Mouse (Mus musculus): ENCODE results near the gene Lbh.

Gene Lbh

DNA sequence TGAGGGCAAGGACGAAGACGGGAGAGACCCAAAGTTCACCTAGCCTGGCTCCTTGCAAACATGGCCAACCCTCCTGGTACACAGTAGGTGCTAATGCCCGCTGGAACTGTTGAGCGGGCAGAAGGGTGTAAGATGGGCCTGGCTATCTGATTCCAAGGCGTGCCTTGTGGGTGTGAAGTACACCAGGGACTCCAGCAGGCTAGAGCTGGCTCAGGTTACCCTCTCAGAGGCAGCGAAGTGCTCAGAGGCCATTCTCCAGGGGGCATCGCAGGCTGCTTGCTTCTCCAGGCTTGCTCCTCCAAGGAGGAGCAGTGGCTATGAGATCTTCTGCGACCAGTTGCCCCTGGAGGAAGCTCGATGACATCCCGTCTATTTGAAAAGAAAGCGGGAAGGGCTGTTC, 6.8 kb upstream of the Lbh start:
- no peak for DNase-seq (ENCODE audit: low read depth, low spot score)

DNA sequence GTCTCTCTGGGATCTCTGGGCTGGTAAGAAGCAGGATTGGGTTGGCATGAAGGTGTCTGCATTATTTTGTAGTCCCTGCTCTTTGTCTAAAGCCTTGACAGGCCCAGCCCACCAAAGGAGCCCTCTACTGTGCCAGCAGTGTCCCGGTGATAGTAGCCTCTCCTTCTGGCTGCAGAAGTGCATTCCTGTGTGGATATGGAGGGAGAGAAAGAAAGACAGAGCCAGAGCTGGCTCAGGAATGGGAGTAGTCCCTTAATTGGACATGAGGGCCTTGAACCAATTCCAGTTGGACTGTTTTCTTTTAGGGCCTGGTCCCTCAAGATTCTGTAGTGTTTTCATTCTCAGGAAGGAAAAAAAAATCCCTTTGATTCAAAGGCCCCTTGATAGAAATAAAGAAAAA, 6.4 kb upstream of the Lbh start:
- DNase-seq (ENCODE audit: low read depth, low spot score): no peak

DNA sequence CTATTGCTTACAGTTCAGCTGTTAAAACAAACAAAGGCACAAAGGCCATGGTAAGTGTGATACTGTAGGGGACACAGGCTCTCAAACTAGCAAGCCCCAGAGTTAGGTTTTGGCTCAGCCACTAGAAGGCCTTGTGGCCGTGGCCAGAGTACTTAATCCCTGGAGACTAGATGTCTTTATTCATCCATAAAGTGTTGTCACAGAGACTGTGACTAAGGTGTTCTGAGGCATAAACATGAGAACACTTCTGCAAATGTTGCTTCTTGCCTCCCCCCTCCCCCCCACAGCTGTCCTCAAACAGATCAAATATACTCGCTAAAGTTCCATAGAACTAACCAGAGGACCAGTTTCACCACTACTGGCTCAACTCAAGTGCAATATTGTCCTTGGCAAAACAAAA, 4.0 kb upstream of the Lbh start:
- no peak for DNase-seq (ENCODE audit: low read depth, low spot score)

DNA sequence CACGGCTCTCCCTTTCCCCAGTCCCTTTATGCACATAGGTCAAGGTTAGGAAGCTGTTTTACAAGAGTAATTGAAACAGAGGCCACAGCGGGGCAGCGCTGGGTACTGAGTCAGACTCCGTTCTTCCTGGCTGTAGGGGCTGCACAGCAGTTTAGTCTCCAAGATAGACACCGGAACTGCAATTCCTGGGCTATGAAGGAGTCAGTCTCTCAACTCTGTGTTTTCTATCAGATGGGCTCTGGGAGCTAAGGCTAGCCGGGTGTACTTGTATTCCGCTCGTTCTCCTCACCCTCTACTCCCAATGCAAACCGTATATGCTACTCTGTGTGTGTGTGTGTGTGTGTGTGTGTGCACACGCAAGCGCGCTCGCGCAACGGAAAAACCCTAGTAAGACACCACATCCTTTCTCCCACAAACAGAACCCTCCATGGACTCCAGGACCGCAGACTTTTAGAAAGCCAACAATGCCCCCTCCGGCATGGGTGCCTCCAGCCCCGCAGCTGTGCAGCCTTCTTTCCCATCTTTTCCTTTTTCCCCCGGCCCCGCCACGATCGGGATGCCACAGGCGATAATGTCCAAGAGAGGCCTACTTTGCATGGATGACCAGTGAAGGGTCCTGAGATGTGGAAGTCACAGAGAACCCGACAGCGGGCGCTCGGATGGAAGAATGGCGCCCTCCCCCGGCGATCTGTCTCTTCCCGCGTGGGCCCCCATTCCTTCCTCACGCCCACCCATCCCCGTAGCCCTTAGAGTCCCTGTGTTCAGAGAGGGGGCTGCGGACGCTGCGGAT, 669 bp upstream of the Lbh start:
- peak; percentile 66 for DNase-seq (ENCODE audit: low read depth, low spot score)

DNA sequence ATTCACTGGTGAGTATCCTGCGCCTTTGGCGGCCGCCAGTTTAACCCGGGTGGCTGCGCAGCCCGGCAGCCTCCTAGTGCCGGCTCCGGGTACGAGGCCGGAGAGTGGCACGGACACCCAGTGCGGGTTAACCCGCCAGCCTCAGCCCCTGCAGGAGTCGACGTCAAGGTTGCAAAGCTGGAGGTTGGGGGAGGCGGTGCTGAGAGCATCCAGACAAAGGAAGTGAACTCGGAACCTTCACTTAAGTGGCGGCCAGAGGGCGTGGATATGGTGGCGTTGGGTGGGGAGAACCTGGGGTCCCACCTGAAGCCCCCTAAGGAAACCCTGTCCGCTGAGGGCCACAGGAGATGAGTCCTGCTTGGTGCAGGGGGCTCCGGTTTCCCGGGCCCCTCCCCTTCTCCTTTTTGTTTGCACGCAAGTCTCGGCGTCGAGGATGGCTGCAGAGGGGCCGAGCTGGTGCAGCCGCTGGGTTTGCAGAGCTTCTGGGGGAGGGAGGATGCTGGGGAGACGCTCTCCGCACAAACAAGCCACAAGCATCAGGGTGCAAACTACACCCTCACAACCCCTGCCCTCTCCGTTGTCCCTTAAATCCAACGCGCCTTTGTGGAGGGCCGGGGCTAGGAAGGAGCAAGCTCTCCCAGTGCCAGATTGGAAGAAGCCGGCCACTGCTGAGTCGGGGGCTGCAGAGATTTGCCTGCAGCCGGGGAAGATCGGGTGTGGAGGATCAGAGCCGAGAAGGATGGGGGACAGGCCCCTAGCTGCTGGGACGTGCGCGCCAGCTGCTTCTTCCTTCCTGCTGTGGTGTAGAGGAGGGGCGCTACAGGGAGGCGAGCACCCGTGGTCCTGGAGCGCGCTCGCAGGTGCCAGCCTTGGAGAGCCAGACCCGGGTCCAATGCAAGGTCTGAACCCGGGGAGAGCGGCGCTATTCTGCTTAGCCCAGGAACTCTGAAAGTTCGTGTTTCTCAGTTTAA, 751 bp downstream of the Lbh start:
- DNase-seq (ENCODE audit: low read depth, low spot score): peak; percentile 75

DNA sequence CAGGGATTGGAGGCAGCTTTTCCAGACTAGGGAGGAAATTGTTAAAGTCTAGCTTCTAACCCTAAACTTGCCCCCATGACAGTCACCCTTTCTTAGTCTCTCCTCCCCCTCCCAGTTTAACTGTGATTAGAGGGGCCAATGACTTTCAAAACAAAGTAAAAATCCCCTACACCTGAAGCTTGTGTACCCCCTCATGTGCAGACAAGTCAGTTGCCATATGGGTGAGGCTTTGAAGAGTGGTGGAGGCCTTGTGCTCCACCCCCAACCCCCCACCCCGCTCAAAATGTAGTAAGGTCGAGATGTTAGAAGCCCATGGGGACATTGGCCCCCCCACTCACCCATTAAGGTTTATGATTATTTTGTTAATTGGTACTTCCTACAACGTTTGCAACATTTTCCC, 1.5 kb downstream of the Lbh start:
- DNase-seq (ENCODE audit: low read depth, low spot score): no peak

DNA sequence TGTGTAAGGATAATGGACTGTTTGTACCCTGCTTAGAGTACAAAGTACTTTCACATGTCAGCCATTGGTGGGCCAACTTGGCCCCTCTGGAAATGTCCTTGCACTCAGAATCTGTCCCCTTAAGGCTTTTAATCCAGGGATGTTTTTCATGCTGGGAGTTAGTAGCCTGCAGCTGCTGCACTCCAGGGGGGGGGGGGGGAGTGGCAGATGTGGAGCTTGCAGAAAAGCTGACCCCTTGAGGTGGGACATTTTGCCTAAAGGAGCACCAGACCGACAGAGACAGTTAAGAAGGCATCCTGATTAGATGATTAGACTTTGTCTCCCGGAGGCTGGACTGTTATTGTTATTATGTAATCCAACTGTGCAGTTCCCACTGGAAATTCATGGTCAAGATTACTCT, 2.3 kb downstream of the Lbh start:
- no peak for DNase-seq (ENCODE audit: low read depth, low spot score)

DNA sequence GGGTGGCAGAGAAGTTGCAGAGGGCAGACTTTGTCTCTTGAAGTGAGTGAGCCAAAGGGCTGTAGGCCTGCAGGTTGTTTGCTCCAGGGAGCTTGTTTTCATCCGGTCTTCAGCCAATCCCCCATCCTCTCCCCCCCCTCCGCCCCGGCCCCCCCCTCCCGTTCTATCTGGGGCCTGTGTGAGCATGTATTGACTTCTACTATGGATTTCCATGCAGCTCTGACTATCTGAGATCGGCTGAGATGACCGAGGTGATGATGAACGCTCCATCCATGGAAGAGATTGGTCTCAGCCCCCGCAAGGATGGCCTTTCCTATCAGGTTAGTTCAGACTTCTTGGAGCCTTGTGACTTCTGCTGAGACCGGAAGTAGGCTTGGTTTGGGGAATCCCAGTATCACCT, 2.9 kb downstream of the Lbh start:
- DNase-seq (ENCODE audit: low read depth, low spot score): no peak

DNA sequence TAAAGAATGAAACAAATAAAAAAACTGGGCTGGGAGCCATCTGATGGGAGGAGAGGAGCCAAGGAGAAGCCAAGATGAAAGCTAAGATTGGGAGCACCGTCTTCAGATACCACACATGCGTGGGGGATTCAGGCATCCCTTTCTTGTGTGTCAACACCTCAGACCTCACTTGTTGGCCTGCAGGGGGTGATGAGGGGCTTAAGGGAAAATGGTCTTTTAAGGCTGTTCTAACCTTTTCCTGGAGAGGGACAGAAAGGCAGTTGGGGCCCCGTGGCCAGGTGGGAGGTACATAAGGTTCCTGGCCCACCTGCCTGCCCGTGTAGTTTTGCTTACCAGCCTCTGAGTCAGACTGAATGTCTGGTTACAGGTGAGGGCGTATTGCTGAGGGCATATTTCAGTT, 4.1 kb downstream of the Lbh start:
- no peak for DNase-seq (ENCODE audit: low read depth, low spot score)

DNA sequence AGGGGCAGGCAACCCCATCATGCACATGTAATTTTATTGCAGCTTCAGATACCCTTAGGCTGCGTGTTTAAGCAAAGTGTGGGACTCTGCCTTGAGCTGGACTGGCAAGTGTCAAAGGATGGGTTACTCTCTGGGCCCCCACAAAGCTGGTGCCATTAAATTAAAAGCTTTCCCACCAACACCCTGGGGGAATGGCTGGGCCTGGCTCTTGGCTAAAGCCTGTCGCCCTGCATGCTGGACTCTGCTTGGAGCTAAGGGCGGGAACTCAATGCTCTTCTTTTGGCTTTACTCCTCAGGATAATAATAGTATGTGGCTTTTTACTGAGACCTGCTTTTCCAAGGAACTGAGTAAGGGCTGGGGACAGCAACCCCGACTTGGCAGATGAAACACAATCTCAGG, 5.2 kb downstream of the Lbh start:
- no peak for DNase-seq (ENCODE audit: low read depth, low spot score)

DNA sequence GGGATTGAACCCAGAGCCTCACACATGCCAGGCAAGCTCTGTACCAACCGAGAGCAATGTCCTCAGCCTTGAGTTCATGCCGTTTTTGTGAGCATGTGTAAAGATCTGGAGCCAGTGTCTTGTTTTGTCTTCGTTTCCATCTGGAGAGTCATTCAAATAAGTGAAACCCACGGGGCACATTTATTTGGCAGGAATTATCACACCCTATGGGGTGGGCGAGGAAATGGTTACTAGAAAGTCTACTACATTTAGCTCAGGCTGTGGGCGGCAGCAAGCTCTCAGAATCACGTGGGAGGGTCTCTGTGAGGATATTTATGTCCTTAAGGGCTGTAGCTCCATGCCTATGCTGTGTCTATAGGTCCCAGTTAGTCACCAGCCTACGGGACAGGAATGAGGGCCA, 6.2 kb downstream of the Lbh start:
- no peak for DNase-seq (ENCODE audit: low read depth, low spot score)

DNA sequence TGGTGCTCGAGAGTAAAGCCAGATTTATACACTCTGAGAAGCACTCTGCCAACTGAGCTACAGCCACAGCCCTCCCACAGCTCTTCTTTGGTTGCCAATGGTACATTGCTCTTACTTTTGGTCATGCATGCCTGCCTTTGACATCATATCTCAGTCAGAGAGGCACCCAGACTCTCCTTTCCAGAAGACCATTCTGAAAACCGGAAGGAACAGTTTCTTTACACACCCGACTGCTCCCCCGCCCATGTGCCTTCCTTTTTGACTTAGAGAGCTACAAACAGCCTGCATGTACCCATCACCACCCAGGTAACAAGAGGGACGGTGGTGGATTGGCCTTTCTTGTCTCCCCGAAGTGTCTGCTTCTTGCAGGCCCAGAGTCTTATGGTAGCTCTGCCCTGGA, 7.0 kb downstream of the Lbh start:
- no peak for DNase-seq (ENCODE audit: low read depth, low spot score)

DNA sequence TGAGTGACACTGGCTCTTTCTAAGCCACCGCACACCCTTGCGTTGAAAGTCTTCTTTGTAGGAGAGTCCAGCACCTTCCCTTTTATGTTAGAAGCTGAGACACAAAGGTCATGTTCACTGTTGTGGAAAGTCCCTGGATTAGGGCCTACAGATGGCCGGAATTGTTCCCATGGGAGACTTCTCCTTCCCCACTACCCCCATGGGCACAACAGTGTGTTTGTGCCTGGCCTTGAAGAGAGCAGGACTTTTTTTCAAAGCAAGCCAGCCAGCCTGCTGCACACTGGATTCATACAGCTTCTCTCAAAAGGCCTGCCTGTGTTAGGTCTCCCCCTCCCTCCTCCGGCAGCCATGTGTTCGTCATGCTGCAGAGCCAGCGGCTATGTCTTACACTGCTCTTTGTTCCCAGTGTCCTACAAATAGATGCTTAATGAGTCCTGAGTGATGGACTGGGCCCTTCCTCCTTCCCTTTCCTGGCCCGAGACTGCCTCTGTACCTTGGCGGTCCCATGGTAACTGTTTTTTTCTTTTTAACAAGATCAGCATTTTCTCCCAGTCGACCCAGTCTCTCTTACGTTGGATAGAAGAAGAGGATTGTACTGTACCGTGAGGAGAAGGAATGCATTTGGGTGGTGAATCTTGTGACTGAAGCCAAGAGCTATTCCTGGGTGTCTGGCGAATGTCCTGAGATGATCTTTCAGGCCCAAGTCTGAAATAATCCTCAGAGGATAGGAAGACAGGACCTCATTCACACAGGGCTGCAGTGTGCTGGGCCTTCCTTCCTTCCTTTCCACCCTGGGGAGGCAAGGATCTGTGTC, 7.9 kb downstream of the Lbh start:
- DNase-seq (ENCODE audit: low read depth, low spot score): peak; percentile 79

DNA sequence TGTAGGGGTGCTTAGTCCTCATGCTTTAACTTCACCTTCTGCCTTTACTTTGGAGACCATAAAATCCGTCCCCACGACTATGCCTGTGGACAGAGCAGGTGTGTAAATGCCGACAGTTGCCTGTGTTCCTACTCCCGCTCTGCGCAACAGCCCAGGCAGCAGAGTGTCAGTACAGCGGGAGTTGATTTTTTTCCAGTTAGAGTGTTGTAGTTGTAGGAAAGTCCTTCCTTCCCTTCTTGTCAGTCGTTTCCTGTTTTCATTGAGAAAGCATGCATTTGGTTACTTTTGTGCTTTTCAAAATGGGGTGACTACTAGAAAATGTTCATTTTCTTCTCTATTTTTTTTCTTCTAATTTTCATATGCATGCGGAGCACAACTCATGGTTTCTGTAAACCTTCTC, 8.9 kb downstream of the Lbh start:
- no peak for DNase-seq (ENCODE audit: low read depth, low spot score)

DNA sequence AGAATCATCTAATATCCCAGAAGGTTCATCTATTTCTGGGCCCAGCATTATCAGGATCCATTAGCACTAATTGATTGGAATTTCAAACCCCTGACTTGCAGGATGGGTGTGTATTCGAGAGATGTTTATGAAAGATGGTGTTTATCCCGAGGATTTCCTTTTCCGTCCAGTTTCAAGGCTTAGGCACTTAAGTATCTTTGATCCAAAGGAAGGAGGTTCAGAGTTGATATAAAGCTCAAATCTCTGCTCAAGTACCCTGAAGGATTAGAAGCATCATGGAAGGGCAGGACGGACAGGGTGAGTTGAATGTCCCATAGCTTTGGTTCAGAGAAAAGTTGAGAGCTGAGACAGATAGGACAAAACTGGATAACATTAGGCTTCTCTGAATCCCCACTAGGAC, 15.0 kb downstream of the Lbh start:
- no peak for DNase-seq (ENCODE audit: low read depth, low spot score)

DNA sequence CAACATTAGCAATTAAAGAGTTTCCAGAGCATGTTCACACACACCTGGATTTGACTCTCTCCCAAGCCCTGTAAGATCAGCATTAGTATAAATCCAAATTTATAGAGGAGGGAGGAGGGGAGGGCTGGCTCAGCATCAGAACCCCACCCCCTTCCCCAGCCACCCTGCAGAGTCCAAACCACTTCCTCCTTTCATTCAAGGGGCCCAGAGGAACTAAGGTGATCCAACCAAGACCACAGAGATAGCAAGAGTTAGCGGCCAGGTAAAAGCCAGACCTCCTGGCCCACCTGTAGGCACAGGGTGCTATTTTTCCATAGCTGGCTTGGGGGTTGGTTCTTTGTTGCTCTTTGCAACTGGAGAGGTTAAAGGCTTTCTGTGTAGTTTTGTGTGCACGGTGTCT, 16.0 kb downstream of the Lbh start:
- no peak for DNase-seq (ENCODE audit: low read depth, low spot score)

DNA sequence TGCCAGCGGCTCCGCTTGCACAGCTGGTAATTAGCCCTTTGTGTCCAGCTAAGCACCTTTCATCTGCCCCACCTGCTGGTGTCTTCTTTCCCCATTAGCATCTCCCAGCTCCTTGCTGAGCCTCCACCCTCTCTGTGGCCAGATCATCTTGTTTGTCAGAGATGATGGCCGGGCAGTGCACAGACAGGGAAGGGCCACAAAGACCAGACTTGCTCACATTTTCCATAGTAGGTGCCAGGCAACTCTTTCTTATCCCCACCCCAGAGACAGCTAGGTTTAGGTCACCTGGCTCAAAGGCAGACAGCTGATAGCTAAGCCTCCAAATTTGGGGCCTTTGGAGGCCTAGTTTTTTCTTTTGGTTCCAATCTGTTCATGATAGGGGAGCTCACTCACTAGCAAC, 16.5 kb downstream of the Lbh start:
- DNase-seq (ENCODE audit: low read depth, low spot score): no peak

DNA sequence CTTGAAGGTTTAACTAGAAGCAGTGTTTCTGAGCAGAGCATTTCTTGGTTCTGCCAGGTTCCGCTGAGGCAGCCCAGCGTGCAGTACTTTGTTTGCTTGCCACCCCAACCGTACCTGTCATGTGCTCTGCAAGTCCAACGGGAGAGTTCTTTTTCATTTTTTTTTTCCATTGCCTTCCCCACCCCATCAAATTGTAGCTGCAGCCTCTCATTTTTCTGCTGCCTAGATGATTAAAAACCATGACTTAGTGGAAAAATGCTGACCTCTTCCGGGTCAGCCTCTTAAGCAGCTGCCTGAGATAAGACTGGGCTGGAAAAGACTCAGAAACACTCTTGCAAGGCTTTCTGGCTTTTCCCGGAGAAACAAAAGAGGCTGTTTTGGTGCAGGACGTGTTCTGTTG, 17.8 kb downstream of the Lbh start:
- no peak for DNase-seq (ENCODE audit: low read depth, low spot score)

DNA sequence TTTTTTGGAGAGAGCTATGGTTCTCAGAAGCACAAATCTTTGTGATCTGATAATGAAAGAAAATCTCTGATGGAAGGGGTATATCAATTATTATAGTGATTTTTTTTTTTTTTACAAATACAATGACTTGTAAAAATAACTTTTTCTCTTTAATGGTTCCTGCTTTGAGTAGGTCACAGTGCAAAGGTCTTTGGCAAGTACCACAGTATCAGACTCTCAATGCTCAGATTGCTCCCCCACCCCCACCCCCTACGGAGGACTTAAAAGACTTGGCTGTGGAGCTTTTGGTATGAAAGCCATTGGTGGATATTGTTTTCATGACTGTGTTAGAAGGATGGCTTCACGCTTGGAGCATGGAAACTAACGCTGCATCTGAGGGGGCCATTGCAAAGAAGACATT, 18.2 kb downstream of the Lbh start:
- DNase-seq (ENCODE audit: low read depth, low spot score): no peak

DNA sequence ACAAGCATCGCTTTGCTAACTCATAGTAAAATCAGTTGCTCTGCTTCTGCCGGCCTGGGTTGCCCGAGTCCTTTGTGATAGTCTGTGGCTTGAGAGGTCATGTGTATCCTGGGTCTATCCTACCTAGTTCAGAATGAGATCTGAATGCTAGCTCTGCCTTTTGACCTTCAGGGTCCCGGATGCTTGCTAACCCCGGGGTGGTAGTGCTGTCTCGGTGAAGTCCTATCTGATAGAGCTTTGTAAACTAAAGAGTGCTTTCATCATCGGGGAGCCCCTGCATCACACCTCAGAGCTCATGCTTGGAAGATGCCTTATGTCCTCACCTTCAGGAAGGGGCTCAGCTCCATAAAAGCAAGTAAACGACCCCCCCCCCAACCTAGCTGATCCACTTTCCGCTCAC, 19.1 kb downstream of the Lbh start:
- no peak for DNase-seq (ENCODE audit: low read depth, low spot score)

DNA sequence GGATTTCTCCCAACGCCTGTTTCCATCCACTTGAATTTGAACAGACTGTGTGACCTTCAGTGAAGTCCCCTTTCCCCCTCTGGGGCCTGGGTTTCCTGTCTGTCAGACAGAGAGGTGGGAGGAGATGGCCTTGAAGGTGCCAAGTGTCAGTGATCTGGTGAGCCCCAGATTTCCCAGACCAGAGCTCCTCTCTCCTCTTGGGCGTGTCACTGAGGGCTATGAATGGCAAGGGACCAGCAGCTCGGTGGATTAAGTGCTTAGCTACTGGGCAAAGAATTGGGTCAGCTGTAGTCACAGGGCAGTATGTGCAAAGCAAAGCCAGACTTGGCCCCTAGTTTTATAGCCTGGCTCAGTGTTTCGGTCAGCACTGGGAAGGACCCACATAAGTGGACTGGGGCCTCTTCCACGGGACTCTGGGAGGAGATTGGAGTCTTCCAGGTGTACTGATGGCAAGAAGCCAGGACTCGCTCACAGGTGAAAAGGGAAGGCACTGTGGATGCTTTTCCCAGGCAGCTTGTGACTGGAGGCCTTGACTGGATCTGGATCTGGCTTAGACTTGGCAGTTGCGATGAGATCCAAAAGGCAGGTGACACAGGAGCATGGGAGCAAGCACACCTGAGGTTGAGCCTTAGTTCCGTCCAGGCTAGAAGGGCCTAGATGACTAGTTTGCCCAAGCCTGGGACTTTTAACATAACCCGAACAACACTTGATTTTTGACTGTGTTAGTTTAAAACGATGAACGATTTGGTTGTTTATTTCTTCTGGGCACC, 20.1 kb downstream of the Lbh start:
- no peak for DNase-seq (ENCODE audit: low read depth, low spot score)
